Mouse (Mus musculus): ENCODE measurements around the gene Bcl2. TPM values are rescaled to one million over a fixed set of nuclear protein-coding genes. Genes with fewer than 3 reads are reported as not detected.

Gene Bcl2
- polyA plus RNA-seq, 1 experiment from 2014 or later: 16.4 TPM

DNA sequence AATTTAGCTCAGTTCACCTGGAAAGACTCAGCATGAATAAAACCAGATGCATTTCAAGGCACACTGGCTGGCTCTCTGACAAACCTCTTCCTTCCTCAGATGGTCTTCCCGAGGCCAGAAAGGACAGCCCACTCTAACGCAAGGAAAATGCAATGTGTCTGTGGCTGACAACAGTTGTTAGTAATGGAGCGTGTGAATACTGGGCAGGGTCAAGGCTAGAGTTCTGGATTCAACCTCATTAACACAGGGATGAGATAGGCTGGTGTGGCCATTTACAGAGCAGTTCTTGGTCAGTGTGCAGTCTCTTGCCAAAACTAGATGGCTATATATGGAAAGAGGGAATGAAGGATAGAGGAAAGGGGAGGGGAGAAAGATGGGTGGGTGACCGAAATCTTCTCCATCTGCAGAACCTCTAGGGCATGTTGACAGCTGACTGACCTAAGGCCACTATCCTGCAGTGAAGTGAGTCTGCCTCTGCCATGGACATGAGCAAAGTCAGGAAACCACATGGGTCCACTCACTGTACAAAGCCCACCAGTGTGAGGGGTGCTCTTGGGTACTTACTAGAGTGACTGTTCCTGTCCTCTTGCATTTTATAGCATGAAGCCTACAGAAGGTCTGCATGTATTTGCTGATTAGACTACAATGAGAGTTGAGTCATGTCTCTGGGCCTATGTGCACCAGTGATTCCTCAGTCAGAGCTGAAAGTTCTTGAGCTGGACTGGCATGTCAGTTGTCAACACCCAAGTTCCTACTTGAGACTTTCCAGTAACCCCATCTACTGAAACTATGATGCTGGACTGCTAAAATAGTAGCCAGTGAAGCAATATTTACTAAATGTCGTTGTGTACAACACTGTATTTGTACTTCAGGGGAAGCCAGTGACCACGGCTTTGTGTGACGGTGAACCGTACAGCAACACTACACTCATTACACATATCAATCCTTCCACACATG, 159.9 kb downstream of the Bcl2 start:
- H3K4me3 ChIP-seq (ENCODE audit: low read length): no peak overlapping the region
- no peak overlapping the region for H3K9ac ChIP-seq (ENCODE audit: low read depth, low read length)
- ATAC-seq: no peak
- no peak overlapping the region for H3K4me2 ChIP-seq (ENCODE audit: low read length)
- 87% methylated on average over 8 of the region's 8 CpGs for WGBS
- no peaks in the 10 kb centered on the region for H3K36me3 ChIP-seq (ENCODE audit: control insufficient read depth, insufficient read depth, low read length)
- no peaks in the 10 kb centered on the region for H3K9me3 ChIP-seq (ENCODE audit: control insufficient read depth, low read length)
- no peak overlapping the region for H3K27ac ChIP-seq (ENCODE audit: low read depth, low read length)
- H3K27me3 ChIP-seq (replicated peaks; ENCODE audit: control insufficient read depth, insufficient read depth, low read length): no peaks in the 10 kb centered on the region
- no peaks in the 10 kb centered on the region for H3K4me1 ChIP-seq (ENCODE audit: control insufficient read depth, insufficient read depth, low read depth, low read length)

DNA sequence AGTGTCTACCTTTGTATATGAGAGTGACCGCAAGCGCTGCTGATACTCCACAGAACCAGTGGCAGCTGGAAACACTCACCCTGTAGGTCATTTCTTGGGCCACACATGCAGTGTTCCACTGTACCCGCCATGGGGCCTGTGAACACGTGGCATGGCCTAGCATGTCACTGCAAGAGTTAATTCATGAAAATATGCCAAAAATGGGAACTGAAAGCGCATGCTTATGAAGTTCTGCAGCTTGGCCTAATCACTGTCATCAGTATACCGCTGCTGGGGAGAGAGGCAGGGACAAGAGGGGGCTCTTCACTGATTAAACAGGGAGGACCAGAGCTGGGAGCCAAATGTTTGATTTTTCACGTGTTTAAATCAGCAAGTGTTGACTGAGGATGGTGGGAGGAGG, 161.2 kb downstream of the Bcl2 start:
- WGBS: 69% methylated on average over 7 of the region's 7 CpGs
- Histone ChIP-seq H3K27ac (ENCODE audit: low read depth, low read length) (no peak overlapping the region), H3K36me3 (ENCODE audit: control insufficient read depth, insufficient read depth, low read length) (no peaks in the 10 kb centered on the region), H3K4me1 (ENCODE audit: control insufficient read depth, insufficient read depth, low read depth, low read length) (no peaks in the 10 kb centered on the region), H3K27me3 (replicated peaks; ENCODE audit: control insufficient read depth, insufficient read depth, low read length) (no peaks in the 10 kb centered on the region), H3K9me3 (ENCODE audit: control insufficient read depth, low read length) (no peaks in the 10 kb centered on the region), H3K4me3 (ENCODE audit: low read length) (no peak overlapping the region), H3K9ac (ENCODE audit: low read depth, low read length) (no peak overlapping the region), H3K4me2 (ENCODE audit: low read length) (no peak overlapping the region)
- ATAC-seq: no peak

DNA sequence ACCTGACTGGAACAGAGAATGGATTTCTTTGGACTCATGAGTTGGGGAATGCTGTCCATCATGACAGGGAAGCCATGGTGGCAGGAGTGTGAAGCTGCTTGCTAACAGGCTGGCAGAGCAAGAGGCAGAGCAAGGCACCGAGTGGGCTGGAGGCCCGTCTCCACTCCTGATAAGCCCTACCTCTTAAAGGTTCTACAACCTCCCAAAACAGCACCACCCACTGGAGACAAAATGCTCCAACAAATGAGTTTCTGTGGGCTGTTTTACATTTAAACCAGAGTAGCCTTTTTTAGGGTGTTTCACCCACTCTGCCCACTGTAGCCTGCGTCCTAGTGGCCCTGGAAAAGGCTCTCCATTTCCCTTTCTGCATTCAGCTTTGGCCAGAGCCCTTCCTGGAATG, 163.5 kb downstream of the Bcl2 start:
- Histone ChIP-seq H3K4me3 (ENCODE audit: low read length) (no peak overlapping the region), H3K4me1 (ENCODE audit: control insufficient read depth, insufficient read depth, low read depth, low read length) (no peaks in the 10 kb centered on the region), H3K9ac (ENCODE audit: low read depth, low read length) (no peak overlapping the region), H3K4me2 (ENCODE audit: low read length) (no peak overlapping the region), H3K27me3 (replicated peaks; ENCODE audit: control insufficient read depth, insufficient read depth, low read length) (no peaks in the 10 kb centered on the region), H3K9me3 (ENCODE audit: control insufficient read depth, low read length) (no peaks in the 10 kb centered on the region), H3K36me3 (ENCODE audit: control insufficient read depth, insufficient read depth, low read length) (no peaks in the 10 kb centered on the region), H3K27ac (ENCODE audit: low read depth, low read length) (no peak overlapping the region)
- WGBS: 91% methylated on average over 3 of the region's 3 CpGs
- no peak for ATAC-seq

DNA sequence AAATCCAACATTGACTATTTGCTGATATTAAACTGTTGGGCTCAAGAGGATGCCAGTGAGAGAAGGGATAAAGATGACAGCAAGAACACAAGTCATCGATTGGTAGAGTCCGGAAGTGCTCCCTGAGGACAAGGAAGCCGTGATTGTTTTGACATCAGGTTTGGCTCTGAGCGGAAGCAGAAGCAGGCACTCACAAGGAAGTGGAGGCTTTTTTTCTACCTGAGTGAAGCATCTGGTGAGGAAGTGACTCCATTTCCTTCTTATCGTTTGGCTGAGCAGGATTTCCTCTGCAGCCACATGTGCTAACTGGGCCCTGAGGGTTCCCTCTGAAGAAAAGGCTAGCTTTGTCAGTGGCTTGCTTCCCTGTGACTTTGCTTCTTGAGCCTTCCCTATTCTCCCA, 165.0 kb downstream of the Bcl2 start:
- 77% methylated on average over 5 of the region's 5 CpGs for WGBS
- Histone ChIP-seq H3K4me3 (ENCODE audit: low read length) (no peak overlapping the region), H3K4me2 (ENCODE audit: low read length) (no peak overlapping the region), H3K27me3 (replicated peaks; ENCODE audit: control insufficient read depth, insufficient read depth, low read length) (no peaks in the 10 kb centered on the region), H3K27ac (ENCODE audit: low read depth, low read length) (no peak overlapping the region), H3K4me1 (ENCODE audit: control insufficient read depth, insufficient read depth, low read depth, low read length) (no peaks in the 10 kb centered on the region), H3K36me3 (ENCODE audit: control insufficient read depth, insufficient read depth, low read length) (no peaks in the 10 kb centered on the region), H3K9ac (ENCODE audit: low read depth, low read length) (no peak overlapping the region), H3K9me3 (ENCODE audit: control insufficient read depth, low read length) (no peaks in the 10 kb centered on the region)
- ATAC-seq: no peak

DNA sequence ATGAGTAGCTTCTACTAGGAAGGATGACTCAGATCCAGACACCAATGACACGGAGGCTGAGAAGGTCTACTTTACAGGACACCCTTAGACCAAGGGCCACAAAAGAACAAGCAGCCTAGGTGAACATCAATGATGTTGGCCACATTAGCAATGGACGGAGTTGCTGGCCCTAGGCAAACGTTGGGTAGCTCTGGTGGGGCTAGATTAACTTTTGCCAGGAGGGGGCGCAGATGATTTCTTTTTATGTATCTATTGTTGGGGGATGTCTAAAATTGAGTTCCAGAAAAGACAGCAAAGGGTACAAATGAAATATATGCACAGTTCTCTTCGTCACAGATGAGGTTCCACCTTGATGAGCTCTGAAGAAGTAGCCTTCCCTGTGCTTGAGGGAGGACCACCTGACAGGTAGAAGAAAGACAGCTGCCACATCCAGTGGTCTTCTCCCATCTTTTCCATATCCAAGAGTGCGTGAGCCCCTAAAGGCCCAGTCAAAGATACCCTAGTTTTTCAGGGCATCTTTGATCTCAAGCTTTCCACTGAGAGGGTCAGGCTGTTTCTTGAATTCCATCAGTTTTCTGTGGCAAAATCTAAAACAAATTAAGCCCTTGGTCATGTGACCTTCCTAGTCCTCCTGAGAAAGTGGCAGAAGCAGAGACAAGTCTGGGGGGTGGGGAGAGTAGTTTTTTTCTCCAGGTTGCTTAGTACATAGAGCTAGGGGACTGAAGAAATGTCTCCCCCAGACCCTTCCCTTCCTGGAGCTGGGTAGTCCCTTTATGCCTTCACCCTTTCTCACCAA, 169.1 kb downstream of the Bcl2 start:
- Histone ChIP-seq H3K36me3 (ENCODE audit: control insufficient read depth, insufficient read depth, low read length) (no peaks in the 10 kb centered on the region), H3K4me2 (ENCODE audit: low read length) (no peak overlapping the region), H3K9ac (ENCODE audit: low read depth, low read length) (no peak overlapping the region), H3K27ac (ENCODE audit: low read depth, low read length) (no peak overlapping the region), H3K27me3 (replicated peaks; ENCODE audit: control insufficient read depth, insufficient read depth, low read length) (no peaks in the 10 kb centered on the region), H3K4me3 (ENCODE audit: low read length) (no peak overlapping the region), H3K4me1 (ENCODE audit: control insufficient read depth, insufficient read depth, low read depth, low read length) (no peaks in the 10 kb centered on the region), H3K9me3 (ENCODE audit: control insufficient read depth, low read length) (no peaks in the 10 kb centered on the region)
- no peak for ATAC-seq
- WGBS: 74% methylated on average over 6 of the region's 6 CpGs

DNA sequence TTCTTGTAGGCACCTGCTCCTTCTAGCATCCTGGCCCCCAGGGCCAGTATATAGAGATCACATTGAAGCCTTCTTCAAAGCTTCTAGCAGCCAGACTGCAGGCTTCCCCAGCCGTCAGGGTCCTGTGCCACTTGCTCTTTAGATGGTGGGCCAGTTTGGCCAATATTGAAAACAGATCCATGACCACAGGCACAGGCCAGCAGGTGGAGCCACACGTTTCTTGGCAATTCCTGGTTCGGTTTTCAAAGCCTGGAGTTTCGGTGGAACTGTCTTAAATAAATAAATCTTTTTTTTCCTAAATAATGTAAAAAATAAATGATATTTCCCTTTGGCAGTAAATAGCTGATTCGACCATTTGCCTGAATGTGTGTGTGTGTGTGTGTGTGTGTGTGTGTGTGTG, 171.3 kb downstream of the Bcl2 start:
- Histone ChIP-seq H3K36me3 (ENCODE audit: control insufficient read depth, insufficient read depth, low read length) (no peaks in the 10 kb centered on the region), H3K4me3 (ENCODE audit: low read length) (no peak overlapping the region), H3K27me3 (replicated peaks; ENCODE audit: control insufficient read depth, insufficient read depth, low read length) (no peaks in the 10 kb centered on the region), H3K4me1 (ENCODE audit: control insufficient read depth, insufficient read depth, low read depth, low read length) (no peaks in the 10 kb centered on the region), H3K4me2 (ENCODE audit: low read length) (no peak overlapping the region), H3K9ac (ENCODE audit: low read depth, low read length) (no peak overlapping the region), H3K27ac (ENCODE audit: low read depth, low read length) (no peak overlapping the region), H3K9me3 (ENCODE audit: control insufficient read depth, low read length) (no peaks in the 10 kb centered on the region)
- 0 out of 2 replicates have a peak, but pooled peaks have one; percentile 48 for ATAC-seq
- 42% methylated on average over 5 of the region's 5 CpGs for WGBS

DNA sequence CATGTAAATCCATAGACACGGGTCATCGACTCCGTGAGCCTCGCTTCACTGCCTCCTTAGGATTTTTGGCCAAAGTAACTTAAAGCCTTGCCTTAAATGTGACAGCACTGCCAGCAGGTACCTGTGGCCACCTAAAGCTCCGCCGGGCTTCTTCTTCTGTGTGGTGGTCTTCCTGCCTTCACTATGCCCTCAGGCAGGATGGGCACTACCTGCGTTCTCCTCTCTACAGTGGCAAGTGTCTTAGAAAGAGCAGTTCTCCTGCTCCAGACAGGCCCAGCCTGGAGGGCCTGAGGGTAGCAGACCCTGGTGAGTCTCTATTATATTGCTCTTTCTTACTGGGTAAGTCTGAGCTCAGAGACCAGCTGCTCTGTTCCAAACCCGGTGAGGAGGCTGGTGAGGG, 172.2 kb downstream of the Bcl2 start:
- Histone ChIP-seq H3K4me3 (ENCODE audit: low read length) (no peak overlapping the region), H3K9ac (ENCODE audit: low read depth, low read length) (no peak overlapping the region), H3K27ac (ENCODE audit: low read depth, low read length) (no peak overlapping the region), H3K4me2 (ENCODE audit: low read length) (no peak overlapping the region), H3K27me3 (replicated peaks; ENCODE audit: control insufficient read depth, insufficient read depth, low read length) (no peaks in the 10 kb centered on the region), H3K4me1 (ENCODE audit: control insufficient read depth, insufficient read depth, low read depth, low read length) (no peaks in the 10 kb centered on the region), H3K36me3 (ENCODE audit: control insufficient read depth, insufficient read depth, low read length) (no peaks in the 10 kb centered on the region), H3K9me3 (ENCODE audit: control insufficient read depth, low read length) (no peaks in the 10 kb centered on the region)
- no peak for ATAC-seq
- WGBS: 83% methylated on average over 8 of the region's 8 CpGs

DNA sequence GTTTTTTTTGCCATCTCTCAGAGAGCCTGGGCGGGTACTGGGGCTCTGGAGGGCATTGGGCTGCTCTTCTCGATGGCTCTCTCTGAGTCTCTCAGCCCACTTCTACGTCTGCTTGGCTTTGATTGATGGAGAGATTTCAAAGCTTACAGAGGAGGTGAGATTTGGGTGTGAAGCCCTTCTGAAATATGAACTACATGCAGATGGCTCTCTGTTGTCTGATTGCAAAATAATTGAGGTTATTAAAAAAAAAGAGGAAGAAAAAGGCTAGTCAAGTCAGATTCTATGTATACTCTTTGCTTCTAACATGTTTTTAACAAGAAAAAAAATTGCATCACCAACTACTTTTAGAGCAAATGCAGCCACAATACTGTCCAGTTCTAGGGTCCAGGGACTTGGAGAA, 173.9 kb downstream of the Bcl2 start:
- Histone ChIP-seq H3K4me1 (ENCODE audit: control insufficient read depth, insufficient read depth, low read depth, low read length) (no peaks in the 10 kb centered on the region), H3K27ac (ENCODE audit: low read depth, low read length) (no peak overlapping the region), H3K4me2 (ENCODE audit: low read length) (no peak overlapping the region), H3K9me3 (ENCODE audit: control insufficient read depth, low read length) (no peaks in the 10 kb centered on the region), H3K4me3 (ENCODE audit: low read length) (no peak overlapping the region), H3K27me3 (replicated peaks; ENCODE audit: control insufficient read depth, insufficient read depth, low read length) (no peaks in the 10 kb centered on the region), H3K9ac (ENCODE audit: low read depth, low read length) (no peak overlapping the region), H3K36me3 (ENCODE audit: control insufficient read depth, insufficient read depth, low read length) (no peaks in the 10 kb centered on the region)
- ATAC-seq: no peak
- 70% methylated on average over 3 of the region's 3 CpGs for WGBS

DNA sequence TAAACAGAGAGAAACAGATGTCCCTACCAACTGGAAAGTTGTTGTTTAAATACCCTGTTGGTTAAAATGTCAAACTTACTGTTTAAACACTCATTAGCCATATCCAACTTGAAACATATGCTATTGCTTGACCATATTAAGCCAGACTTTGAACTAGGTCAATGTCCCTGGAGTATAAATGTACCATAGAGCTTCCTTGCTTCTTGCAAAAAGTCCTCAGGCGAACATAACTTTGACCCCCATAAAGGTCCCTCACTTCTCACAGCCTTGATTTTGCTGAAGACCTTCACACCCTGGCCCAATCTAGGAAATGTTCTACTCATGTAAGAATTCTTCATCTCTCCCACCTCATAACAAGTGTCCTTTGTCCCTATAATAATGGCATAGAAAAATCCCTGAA, 175.0 kb downstream of the Bcl2 start:
- Histone ChIP-seq H3K4me2 (ENCODE audit: low read length) (no peak overlapping the region), H3K9me3 (ENCODE audit: control insufficient read depth, low read length) (no peaks in the 10 kb centered on the region), H3K4me1 (ENCODE audit: control insufficient read depth, insufficient read depth, low read depth, low read length) (no peaks in the 10 kb centered on the region), H3K27me3 (replicated peaks; ENCODE audit: control insufficient read depth, insufficient read depth, low read length) (no peaks in the 10 kb centered on the region), H3K27ac (ENCODE audit: low read depth, low read length) (no peak overlapping the region), H3K9ac (ENCODE audit: low read depth, low read length) (no peak overlapping the region), H3K4me3 (ENCODE audit: low read length) (no peak overlapping the region), H3K36me3 (ENCODE audit: control insufficient read depth, insufficient read depth, low read length) (no peaks in the 10 kb centered on the region)
- WGBS: 88% methylated on average over 1 of the region's 1 CpGs
- no peak for ATAC-seq
